Mouse (Mus musculus) spleen, embryonic (tissue): Measurements from ENCODE around the gene Cux2.

Experiments
- CTCF ChIA-PET: fragments of 350-600 bp; sonication (Branson Sonifier 250); formaldehyde crosslinking; loops from one replicate; lab custom pipeline; 2022; lab: Charles Lee

The Cux2 gene

DNA sequence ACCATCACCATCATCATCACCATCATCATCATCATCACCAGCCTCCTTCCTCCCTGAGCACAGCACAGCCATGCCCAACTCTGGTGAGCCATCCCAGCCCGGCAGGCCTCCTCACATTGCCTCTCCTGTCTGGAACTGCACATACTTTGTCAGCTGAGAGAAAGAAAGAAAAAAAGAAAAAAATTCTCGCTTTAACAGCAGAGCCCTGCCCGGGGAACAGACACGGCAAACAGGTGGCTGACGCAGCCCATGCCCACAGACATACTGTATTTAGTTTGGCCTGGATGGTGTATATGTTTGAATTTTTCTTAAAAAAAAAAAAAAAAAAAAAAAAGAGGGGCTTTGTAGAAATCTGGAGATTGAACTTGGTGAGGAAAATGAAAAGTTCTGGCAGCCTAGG is 82.4 kb downstream of the Cux2 start:
- CTCF ChIA-PET, result interaction anchor here (0.7 kb wide), 1 partner anchor 647 kb away, joined by 6 read pairs; no protein-coding TSS in a partner anchor

DNA sequence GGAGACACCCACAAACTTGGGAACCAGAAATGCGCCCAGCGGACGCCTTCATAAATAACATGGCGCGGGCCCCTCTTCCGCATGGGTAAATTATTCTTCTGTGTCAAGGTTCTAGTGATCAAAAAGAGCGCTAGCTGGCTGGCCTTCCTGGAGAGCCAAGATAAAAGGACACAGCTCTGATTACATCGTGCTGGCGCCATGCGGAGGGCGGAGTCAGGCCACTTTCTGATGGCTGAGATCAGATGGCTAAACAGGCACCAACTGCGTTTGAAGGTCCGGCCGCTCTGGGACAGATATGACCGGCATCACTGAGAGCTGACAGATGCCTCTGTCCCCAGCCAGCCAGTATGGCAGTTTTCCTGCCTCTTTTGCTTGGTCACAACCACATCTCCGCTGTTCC is 83.0 kb downstream of the Cux2 start:
- CTCF ChIA-PET, result no interaction called here

DNA sequence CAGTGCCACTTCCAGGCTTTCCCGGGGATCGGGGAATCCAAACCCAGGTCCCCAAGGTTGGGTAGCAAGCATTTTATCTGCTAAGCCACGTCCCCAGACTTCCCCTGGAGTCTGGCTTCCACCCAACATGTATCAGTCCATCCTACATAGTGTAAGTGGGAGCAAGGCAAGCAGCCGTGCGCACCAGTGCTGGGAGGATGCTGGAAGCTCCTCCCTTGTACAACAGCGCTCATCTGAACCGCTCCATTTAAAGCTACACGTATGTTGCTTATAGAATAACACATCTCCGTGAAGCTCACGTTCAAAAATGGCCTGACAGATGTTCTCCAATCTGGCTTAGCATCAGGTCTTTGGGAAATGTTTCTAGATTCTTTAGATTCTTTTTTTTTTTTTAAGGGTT is 86.9 kb downstream of the Cux2 start:
- CTCF ChIA-PET, result no interaction called here

DNA sequence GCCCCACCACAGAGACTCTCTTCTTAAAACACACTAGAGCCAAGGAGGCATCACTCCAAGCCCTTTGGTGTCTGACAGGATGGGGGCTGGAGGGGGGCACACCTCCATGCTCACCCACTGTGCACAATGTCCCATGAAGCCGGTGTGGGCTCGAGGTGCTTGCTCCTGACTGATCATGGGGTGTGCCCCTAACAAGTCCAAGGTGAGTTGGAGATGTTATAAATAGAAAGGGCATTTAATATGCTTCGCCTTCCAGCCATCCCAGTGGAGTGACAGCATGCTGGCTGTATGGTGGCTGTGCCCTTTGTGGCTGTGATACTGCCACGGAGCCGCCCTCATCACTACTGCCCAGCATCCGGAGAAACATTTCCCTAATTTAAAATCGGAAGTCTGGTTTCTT is 87.5 kb downstream of the Cux2 start:
- CTCF ChIA-PET, result no interaction called here

DNA sequence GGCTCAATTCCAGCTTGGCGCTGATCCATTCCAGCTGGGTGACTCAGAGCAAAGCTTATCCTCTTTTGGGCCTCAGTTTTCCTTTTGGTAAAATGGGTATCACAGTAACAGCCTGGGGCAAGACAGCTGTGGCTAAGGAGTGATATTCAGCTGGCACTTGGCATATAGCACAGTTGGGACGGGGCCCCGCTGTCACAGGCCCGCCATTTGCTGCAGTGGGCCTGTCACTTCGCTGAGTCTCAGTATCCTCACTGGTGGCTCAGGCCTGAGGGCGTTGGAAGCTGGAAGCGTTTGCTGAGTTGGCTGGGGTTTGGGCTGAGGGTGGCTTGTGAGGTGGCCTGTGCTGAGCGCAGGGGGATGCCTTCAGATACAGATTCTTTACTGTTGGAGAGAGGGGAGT is 88.6 kb downstream of the Cux2 start:
- CTCF ChIA-PET, result no interaction called here

DNA sequence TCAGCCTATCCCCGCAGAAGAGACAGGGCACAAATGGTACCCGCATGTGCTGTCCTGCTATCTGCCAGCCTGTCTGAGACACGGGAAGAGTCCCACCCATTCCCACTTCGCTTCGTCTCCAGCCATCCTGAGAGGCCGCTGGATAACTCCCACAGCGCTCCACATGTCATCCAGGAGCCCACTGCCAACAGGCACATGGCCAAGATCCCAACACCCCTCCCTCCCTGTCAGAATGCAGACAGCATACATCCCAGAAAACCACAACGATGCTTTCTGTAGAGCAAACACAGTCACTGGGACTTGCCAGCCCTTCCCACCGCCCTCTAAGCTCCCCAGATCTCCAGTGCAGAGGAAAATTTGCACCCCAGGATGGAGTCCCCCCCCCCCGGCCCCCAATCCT is 90.2 kb downstream of the Cux2 start:
- CTCF ChIA-PET, result no interaction called here

DNA sequence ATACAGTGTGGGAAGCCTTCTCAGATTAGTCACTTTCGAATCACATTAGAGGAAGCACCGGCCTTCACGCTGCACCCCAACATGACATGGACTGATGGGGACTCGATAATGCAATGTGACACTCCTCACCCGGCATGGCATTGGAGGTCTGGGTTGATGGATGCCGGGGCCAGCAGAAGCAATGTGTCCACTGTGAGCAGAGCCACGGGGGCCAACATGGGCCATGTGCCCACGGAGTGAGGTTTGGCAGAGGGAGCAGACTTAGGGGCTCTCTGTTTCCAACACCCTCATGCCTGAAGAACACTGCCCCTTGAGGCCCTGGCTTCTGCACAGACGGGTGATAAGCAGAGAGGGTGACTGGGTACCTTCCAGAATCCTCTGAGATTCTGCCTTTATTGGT is 91.4 kb downstream of the Cux2 start:
- CTCF ChIA-PET, result no interaction called here

DNA sequence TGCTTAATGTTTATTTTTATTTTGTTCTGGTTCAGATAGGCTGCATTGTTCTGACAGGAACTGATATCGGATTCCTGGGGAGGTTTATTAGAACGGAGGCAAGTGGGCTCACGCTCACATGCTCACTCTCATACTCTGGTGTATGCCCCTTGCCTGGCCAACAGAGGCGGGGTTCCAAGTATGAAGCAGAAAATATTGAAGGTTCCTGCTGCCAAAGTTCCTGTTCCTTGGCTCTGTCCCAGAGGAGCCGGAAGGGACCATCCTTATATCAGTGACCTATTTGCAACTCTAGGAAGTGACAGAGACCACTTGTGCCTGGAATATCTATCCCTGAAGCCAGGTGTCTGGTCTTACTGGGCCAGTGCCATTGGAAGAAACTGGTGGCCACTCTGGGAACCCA is 94.1 kb downstream of the Cux2 start:
- CTCF ChIA-PET, result no interaction called here

DNA sequence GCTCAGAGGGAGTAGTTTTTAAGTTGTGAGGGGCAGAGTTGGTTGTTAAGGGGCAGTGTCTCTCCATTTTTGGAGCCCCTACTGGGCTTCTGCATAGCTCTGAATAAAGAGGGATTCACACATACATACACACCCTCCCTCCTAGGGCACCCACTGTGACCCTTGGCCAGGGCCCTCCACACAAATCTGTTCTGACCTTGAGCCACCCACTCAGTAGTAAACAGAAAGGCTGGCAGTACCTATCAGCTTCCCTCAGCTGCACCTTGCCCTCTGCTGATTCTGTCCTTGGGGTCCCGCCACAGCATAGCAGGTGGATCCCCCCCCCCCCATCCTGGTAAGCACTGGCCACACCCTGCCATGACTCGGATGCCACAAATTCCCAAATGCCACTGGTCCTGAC is 99.7 kb downstream of the Cux2 start:
- CTCF ChIA-PET, result interaction anchor here (0.5 kb wide), 1 partner anchor 105 kb away, joined by 4 read pairs; no protein-coding TSS in a partner anchor

DNA sequence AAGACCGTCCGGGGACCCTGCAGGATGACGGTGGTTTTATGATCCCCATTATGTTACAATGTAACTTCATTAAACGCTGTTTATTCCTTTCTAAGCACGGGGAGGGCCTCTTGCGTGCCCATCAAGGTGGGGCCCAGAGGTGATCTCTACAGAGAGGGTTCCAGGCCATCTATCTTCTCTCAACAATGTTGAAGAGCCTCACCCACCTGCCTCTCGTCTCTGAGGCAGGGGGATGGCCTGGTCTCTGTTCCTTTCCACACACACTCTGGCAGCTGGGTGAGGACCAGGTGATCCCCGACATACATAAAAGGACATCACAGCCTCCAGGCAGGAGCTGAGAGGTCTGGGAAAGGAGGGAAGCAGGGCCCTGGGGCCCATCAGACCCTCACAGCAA is 100.9 kb downstream of the Cux2 start:
- CTCF ChIA-PET, result no interaction called here

DNA sequence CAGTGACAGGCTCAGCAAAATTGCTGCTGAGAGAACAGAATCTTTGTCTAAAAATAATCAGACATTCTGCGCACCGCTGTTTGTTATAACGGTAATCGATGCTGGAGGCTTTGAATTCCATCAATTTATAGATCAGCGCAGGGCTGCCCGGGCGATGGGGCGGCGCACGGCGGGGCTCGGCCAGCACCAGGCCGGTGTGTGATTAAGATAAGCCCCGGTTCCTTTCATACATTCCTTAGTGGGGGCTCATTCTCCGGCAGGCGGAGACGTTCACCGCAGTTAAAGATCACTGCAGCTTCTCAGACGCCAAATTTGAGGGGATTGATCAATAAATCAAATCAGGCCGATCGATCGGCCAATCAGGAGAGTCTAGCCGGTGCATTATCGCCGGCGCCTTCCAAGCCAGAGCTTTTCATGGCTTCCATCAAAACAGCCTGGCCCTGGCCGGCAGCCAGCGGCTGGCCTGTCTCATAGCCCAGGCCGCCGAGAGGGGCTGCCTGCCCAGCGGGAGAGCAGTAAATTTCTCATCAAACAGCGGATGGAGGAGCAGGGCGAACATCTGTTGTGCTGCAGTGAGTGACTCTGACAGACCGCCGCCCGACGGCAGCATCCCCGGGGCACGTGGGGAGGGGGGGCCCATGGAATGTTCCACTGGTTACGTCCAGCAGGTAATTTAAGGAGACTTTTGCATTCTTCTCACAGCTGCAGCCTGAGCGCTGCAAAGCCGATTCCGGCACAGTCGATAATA is 101.4 kb downstream of the Cux2 start:
- CTCF ChIA-PET, result no interaction called here

DNA sequence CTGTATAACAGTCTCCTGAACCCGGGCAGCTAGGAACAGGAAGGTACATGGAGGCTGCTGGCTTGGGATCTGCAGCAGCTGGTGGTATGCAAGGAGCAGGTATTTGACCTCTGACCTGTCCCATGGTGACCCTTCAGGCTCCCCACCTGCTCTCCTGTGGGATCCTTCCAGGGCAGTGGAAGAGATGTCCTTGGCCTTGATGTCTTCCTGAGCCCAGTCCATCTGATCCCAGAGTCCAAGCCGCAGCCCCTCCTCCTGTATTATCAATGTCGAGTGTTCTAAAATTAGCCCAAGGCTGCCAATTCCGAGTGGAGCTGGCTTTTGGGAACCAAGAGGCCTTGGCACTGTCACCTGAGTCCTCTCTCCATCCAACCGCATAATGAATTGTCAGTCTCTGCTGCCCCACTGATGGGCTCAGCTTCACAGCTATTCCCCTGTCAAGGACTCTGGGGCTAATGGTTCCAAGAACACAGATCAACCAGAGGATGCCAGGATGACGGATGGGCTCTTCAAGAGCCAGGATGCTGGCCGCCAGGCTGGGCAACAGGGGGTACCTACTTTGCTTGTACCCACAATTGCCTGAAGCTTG is 103.2 kb downstream of the Cux2 start:
- CTCF ChIA-PET, result no interaction called here

DNA sequence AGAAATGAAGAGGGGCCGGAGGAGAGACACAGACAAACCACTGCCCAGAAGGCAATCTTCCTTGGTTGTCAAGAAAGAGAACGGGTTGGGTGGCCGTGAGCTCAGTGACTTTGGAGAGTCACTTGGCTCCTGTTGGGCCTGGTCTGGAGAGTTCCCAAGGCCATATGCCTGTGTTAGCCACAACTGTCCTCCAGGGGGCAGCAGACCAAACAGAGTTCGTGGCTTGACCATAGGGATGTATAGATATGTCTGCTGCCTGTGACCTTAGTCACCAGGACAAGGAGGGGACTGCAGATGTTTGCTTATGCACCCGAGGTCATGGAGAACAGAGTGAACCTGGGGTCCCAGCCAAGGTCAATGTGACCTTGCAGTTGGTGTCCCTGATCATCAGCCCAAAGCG is 104.1 kb downstream of the Cux2 start:
- CTCF ChIA-PET, result interaction anchor here (0.6 kb wide), 1 partner anchor 34 kb away, joined by 3 read pairs; no protein-coding TSS in a partner anchor

DNA sequence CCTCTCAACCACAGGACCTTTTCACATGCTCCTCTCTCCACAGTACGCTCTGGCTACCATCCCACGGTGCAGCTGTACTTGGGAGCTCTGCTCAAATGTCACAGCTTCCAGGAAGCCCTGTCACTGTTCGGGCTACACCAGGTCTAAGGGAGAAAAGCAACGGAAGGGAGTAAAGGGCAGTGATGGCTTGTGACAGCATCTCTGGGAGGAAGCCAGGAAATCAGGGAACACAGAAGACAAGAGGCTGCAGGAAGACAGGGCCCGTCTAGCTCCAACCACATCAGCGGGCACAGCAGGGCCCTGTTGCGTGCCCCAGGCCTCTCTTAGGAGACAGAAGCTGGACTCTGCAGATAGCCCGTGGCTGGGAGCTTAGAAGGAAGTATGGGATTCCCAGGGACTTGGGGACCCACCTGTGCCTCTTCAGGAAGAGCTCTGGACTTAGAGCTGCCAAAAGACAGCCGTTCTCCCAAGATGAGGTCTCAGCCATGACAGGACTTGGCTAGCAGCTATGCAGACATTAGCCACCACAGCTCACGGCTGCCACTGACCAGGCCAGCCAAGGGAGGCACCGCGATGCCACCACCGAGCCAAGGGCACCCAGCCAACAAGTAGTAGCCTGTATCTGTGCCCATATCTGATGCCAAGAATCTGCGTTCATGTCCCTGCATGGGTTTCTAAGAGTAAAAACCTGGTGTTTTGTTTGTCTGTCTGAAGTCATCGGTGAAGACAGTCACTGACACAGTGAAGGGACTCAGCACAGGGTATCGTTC is 105.7 kb downstream of the Cux2 start:
- CTCF ChIA-PET, result no interaction called here

DNA sequence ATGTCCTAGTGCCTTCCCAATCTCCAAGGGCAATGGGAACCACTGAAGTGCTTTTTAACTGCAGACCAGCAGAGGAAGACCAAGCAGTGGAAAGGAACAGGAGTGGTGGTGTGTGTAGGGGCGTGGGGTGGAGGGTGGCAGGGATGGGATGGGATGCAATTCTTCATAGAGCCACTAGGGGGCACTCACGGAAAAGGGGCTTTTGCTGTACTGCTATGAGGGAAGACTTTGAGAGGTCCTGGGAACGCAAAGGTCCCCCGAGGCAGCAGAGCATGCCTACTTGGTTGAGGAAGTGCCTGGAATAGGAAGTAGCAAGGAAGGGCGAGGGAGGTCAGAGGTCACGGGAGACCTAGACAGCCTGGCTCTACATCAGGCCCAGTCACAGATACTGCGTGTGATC is 106.4 kb downstream of the Cux2 start:
- CTCF ChIA-PET, result no interaction called here

DNA sequence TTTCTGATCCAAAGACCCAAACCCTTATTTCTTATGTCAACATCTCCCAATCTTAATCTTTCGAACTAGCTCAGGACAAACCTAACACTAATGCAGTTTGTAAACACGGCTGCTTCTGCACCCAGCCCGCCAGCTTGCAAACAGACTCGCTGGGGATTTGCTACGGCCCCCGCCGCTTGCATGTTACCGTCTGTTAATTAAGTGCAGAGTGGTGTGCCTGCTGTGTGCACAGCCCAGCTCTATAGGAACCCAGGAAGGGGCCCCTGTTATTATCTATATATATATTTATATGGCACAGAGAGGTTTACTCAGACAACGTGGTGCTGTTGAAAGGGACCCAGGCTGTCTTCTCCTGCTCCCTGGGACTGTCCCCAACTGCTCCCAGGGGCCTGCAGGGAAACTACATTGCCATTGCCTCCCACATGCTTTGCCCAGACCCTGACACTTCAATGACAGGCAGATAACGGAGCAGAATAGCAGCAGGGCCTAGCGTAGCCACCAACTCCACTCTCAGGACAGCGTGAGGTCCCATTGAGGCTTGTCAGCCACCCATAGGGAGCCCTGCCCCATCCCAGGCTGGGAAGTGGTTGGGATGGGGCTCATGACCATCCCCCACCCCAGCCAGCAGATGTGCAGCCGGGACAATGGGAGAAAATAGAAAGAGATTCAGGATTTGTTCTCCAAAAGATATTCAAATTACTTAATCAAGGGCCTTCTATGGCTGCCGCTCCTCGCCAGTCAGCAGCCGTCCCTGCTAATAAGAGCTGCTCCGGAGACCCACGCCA is 111.6 kb downstream of the Cux2 start:
- CTCF ChIA-PET, result no interaction called here

DNA sequence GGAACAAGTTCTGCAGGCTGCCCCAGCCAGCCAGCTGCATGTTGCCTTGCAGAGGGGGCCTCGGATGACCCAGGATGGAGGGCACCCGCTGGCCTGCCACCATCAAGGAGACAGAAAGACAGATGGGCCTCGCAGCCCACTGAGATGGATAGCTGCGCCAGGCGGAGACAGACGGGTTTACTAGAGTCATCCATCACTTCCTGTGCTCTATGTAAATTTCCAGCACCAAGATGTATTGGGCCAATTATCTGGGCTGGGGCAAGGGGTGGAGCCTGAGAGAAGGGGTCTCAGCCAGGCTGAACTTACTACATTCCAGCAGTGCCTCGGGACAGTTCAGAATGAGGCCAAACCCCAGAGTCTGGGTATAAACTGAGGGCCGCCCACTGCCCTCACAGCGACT is 119.6 kb downstream of the Cux2 start:
- CTCF ChIA-PET, result no interaction called here

DNA sequence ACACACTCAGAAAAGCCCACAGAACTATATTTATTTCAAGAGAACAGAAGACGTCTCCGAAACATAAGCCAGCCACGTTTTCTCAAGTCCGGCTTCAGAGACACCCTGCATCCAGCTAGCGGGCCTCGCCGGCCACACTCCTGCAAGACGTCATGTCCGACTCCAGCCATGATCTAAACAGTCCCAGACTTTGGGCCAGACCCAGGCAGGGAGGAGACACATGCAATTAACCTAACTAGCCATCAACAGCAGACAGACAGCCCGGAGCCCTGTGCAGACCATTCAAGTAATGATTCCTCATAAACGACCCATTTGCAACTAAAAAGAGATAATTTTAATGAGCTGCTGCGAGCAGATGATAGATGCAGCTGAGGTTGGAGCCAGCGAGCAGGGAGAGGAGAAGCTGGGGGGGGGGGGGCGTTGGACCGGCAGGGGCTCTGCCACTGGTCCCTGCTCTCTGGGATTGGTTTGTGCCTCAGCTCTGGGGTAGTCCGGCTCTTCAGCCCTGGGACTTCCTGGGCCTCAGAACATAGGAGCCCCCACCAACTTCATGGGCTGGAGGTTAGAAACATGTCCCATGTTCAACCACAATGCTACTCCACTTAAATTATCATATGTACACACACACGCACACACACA is 121.4 kb downstream of the Cux2 start:
- CTCF ChIA-PET, result no interaction called here

DNA sequence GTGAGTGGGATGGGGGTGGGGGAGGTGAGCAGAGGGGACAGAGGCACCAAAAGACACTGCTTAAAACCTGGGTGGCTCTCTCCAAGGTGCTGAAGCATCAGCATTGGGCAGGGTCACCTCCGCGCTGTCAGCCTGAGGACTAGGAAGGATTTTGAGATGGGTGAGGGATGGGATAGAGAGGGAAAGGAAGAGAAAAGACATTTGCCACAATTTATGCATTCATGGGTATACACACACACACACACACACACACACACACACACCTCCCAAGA is 123.4 kb downstream of the Cux2 start:
- CTCF ChIA-PET, result no interaction called here

DNA sequence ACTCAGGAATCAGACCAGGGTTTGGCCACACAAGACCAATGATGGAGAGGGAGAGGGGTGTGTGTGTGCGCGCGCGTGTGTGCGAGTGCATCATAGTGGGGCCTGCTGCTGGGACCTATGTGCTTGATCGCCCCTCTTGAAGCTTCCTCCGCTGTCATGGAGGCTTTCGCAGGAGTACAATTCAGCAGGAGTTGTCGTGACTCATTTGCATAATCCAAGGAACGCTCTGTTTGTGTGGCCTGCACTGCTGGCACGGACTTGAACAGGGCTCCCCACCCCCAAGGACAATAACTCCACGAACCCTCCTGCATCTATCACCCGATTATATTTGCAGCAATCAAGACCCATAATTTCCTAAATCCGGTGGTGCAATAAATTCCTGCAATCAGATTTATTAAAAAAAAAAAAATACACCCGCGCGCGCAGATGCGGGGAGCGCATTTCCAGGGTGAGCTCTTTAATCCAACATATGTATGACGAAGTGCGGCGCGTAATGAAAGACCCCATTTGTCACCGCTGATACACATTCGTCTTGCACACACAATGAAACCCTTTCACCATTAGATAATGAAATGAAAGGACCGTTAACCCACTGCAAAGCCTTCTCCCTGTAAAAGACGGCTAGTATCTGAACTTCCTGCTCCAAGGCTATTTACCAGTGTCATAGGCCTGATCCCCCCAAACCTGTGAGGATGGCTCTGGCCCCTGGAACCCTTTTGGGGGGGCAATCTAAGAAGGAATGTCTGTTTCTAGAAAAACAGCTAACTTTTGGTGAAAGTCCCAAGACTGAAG is 124.0 kb downstream of the Cux2 start:
- CTCF ChIA-PET, result no interaction called here

DNA sequence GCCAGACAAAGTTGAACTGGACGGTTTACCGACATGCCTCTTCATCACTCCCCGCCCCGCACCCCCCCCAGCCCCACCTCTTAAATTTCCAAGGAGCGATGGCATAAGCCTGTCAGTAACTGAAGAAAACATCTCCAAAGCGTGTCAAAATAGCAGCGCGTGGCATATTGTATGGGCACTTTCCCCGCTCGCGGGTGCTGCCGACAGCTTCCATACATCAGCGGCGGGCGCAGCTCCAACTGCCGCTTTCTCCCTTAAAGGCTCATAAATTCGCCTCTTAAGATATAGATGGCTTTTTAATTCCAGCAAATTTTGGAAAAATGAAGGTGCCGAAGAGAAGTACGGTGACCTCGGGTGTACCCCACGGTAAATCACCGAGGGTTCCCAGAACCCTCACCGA is 124.6 kb downstream of the Cux2 start:
- CTCF ChIA-PET, result no interaction called here
